Mouse (Mus musculus) 416B (cell line): ENCODE results near the gene Olfr206.
A peak's percentile ranks its signal among the peaks of the same experiment; 100 is the strongest.
"Not testable (repeated sequence)": the region's sequence is repeated elsewhere in the genome, so short reads cannot be mapped to it uniquely, and the experiment has no call there.

Experiments used
- DNase-seq: peaks from one replicate; pipeline ENCODE4 v3.0.0; 2011; ENCODE audit warnings: low read depth

Olfr206 gene

GRCm38 (mm10) chr16:59349146-59349545 lies at the start of gene Olfr206:
TSS of gene Olfr206 (minus strand) at chr16:59349246.
- DNase-seq, result no peak

GRCm38 (mm10) chr16:59393300-59393699 lies 44.3 kb upstream of the Olfr206 start:
- DNase-seq, result peak; percentile 80

- no peak for DNase-seq
Observed at GRCm38 (mm10) chr16:59363893-59364292, 14.8 kb upstream of the Olfr206 start, which contains the start of gene Olfr209. TSS of gene Olfr209 (minus strand) at chr16:59363993.

- no peak for DNase-seq
Observed at GRCm38 (mm10) chr16:59331038-59331437, 18.0 kb downstream of the Olfr206 start, which contains the start of gene Olfr205. TSS of gene Olfr205 (minus strand) at chr16:59331138.

- DNase-seq, result not testable (repeated sequence)
Observed at GRCm38 (mm10) chr16:59323262-59323661, 25.8 kb downstream of the Olfr206 start.

- DNase-seq, result no peak
Observed at GRCm38 (mm10) chr16:59318148-59318547, 30.9 kb downstream of the Olfr206 start, which contains the start of gene Olfr204. TSS of gene Olfr204 (minus strand) at chr16:59318248.

- no peak for DNase-seq
Observed at GRCm38 (mm10) chr16:59298581-59298980, 50.5 kb downstream of the Olfr206 start, which contains the start of gene Olfr203. TSS of gene Olfr203 (plus strand) at chr16:59298881.
